Mouse (Mus musculus) brain, embryonic 14.5 days (tissue): ENCODE results near the gene Vps9d1.
"Not testable (repeated sequence)": the region's sequence is repeated elsewhere in the genome, so short reads cannot be mapped to it uniquely, and the experiment has no call there.

Experiments
- CTCF ChIP-seq: fragments of 200-500 bp; IDR thresholded peaks from 2 replicates; pipeline ENCODE4 v1.5.1; 2012; ENCODE audit warnings: inconsistent platforms, mild to moderate bottlenecking, moderate library complexity, borderline replicate concordance; ENCODE audit not compliant: insufficient read depth, insufficient read length; ENCODE audit errors: extremely low read depth
- POLR2A ChIP-seq: fragments of 200-500 bp; IDR thresholded peaks from 2 replicates; pipeline ENCODE4 v1.6.1; 2012; ENCODE audit warnings: mild to moderate bottlenecking, inconsistent platforms, borderline replicate concordance; ENCODE audit not compliant: poor library complexity, insufficient read depth, insufficient read length, severe bottlenecking; ENCODE audit errors: extremely low read depth

DNA sequence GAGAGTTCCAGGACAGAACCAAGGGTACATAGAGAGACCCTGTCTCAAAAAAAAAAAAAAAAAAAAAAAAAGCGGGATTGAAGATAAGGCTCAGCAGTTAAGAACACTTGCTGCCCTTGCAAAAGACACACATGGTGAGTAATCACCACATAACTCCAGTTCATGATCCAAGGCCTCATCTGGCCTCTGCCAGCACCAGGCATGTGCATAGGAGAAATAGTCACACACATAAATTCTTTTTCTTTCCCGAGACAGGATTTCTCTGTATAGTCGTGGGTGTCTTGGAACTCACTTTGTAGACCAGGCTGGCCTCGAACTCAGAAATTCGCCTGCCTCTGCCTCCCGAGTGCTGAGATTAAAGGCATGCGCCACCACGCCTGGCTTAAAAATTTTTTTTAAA, 3.4 kb upstream of the Vps9d1 start:
- not testable (repeated sequence) for TF ChIP-seq POLR2A, CTCF
